Mouse (Mus musculus): ENCODE data around the gene Btbd9. TPM values are rescaled to one million over a fixed set of nuclear protein-coding genes. Genes with fewer than 3 reads are reported as not detected.

The Btbd9 gene
- polyA plus RNA-seq, 1 experiment from 2014 or later, result 63.4 TPM

- H3K9me3 ChIP-seq (ENCODE audit: control insufficient read depth, low read length), result no peaks in the 10 kb centered on the region
- H3K4me1 ChIP-seq (replicated peaks; ENCODE audit: control insufficient read depth, insufficient read depth, low read length), result peaks cover 8% of the 10 kb centered on the region; the same call in 1 of the 2 replicates
- H3K4me3 ChIP-seq (ENCODE audit: low read depth, low read length), result no peak overlapping the region
- H3K27me3 ChIP-seq (ENCODE audit: control insufficient read depth, insufficient read depth, low read length), result no peaks in the 10 kb centered on the region
- H3K27ac ChIP-seq (ENCODE audit: low read depth, low read length), result no peak overlapping the region
- 84% methylated on average over 10 of the region's 10 CpGs for WGBS
- no peaks in the 10 kb centered on the region for H3K36me3 ChIP-seq (ENCODE audit: control insufficient read depth, insufficient read depth, low read length)
- H3K4me2 ChIP-seq (ENCODE audit: low read depth, low read length, severe bottlenecking), result no peak overlapping the region
- DNase-seq (ENCODE audit: low spot score) (no peak), ATAC-seq (replicated peaks; ENCODE audit: low FRiP score) (no peak)
- H3K9ac ChIP-seq (ENCODE audit: low read length), result no peak overlapping the region
These were observed 331.0 kb downstream of the Btbd9 start for GRCm38 (mm10) chr17:30245308-30245706.

DNA sequence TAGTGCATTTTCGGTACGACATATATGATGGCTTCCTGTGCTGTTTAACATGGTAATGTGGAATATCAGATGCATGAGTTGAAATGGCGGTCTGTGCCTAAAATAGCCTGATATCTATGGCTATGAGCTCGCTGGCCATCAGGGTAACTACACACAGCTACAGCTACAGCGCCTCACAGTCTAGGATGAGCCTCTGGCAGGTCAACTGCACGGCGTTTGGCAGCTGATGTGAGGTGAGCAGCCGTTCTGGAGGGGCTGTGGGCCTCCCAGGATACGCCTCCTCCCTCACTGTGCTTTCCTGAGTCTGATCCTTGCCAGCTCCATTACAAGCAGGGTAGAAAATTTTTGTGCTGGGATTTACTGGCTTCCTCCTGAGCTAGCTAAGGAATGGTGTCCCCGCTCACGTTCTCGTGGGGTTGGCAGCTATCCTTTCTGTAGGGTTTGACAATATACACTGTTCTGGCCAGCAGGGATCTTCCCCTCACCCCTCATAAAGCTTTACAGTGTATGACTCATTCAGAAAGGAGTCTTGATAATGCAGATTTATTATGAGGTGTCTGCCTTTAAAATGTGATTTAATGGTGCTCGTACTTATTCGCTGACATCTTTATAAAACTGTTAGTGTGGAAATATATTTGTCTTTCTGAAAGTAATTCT lies 331.5 kb downstream of the Btbd9 start:
- ATAC-seq (replicated peaks; ENCODE audit: low FRiP score), result no peak

DNA sequence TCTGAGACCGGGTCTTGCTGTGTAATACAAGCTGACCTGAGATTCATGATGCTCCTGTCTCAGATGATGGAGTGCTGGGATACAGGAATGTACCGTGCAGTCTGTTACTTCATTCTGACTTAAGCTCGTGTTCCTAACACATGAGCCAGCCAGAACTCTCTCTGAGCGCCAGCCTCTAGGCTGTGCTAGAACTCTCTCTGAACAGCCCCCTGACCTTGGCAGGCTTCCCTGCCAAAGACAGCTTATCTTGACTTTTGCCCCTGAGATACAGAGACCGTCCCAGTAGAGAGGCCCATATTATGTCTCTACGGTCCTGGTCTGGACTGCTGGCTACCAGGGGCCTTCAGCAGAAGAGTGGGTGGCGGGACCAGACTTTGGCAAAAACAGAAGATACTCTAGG lies 332.7 kb downstream of the Btbd9 start:
- no peak overlapping the region for H3K9ac ChIP-seq (ENCODE audit: low read length)
- no peaks in the 10 kb centered on the region for H3K27me3 ChIP-seq (ENCODE audit: control insufficient read depth, insufficient read depth, low read length)
- 90% methylated on average over 7 of the region's 7 CpGs for WGBS
- H3K4me3 ChIP-seq (ENCODE audit: low read depth, low read length), result no peak overlapping the region
- DNase-seq (ENCODE audit: low spot score) (no peak), ATAC-seq (replicated peaks; ENCODE audit: low FRiP score) (no peak)
- no peaks in the 10 kb centered on the region for H3K9me3 ChIP-seq (ENCODE audit: control insufficient read depth, low read length)
- H3K4me2 ChIP-seq (ENCODE audit: low read depth, low read length, severe bottlenecking), result no peak overlapping the region
- H3K4me1 ChIP-seq (replicated peaks; ENCODE audit: control insufficient read depth, insufficient read depth, low read length), result peaks cover 8% of the 10 kb centered on the region; the same call in 1 of the 2 replicates
- no peaks in the 10 kb centered on the region for H3K36me3 ChIP-seq (ENCODE audit: control insufficient read depth, insufficient read depth, low read length)
- H3K27ac ChIP-seq (ENCODE audit: low read depth, low read length), result no peak overlapping the region

More for the DNA sequence above, 331.5 kb downstream of the Btbd9 start:
- H3K4me1 ChIP-seq (replicated peaks; ENCODE audit: control insufficient read depth, insufficient read depth, low read length), result peaks cover 8% of the 10 kb centered on the region; the same call in 1 of the 2 replicates
- H3K9me3 ChIP-seq (ENCODE audit: control insufficient read depth, low read length), result no peaks in the 10 kb centered on the region
- no peak for DNase-seq (ENCODE audit: low spot score)
- H3K4me2 ChIP-seq (ENCODE audit: low read depth, low read length, severe bottlenecking), result no peak overlapping the region
- no peak overlapping the region for H3K27ac ChIP-seq (ENCODE audit: low read depth, low read length)
- 78% methylated on average over 14 of the region's 14 CpGs for WGBS
- H3K27me3 ChIP-seq (ENCODE audit: control insufficient read depth, insufficient read depth, low read length), result no peaks in the 10 kb centered on the region
- H3K9ac ChIP-seq (ENCODE audit: low read length), result no peak overlapping the region
- no peaks in the 10 kb centered on the region for H3K36me3 ChIP-seq (ENCODE audit: control insufficient read depth, insufficient read depth, low read length)
- no peak overlapping the region for H3K4me3 ChIP-seq (ENCODE audit: low read depth, low read length)

- H3K4me3 ChIP-seq (ENCODE audit: low read depth, low read length), result no peak overlapping the region
- ATAC-seq (replicated peaks; ENCODE audit: low FRiP score) (no peak), DNase-seq (ENCODE audit: low spot score) (no peak)
- no peak overlapping the region for H3K9ac ChIP-seq (ENCODE audit: low read length)
- H3K9me3 ChIP-seq (ENCODE audit: control insufficient read depth, low read length), result no peaks in the 10 kb centered on the region
- H3K27me3 ChIP-seq (ENCODE audit: control insufficient read depth, insufficient read depth, low read length), result no peaks in the 10 kb centered on the region
- 96% methylated on average over 4 of the region's 4 CpGs for WGBS
- H3K4me1 ChIP-seq (replicated peaks; ENCODE audit: control insufficient read depth, insufficient read depth, low read length), result peaks cover 8% of the 10 kb centered on the region; the same call in 1 of the 2 replicates
- H3K27ac ChIP-seq (ENCODE audit: low read depth, low read length), result no peak overlapping the region
- no peak overlapping the region for H3K4me2 ChIP-seq (ENCODE audit: low read depth, low read length, severe bottlenecking)
- H3K36me3 ChIP-seq (ENCODE audit: control insufficient read depth, insufficient read depth, low read length), result no peaks in the 10 kb centered on the region
These were observed 333.6 kb downstream of the Btbd9 start for GRCm38 (mm10) chr17:30242647-30243046.

DNA sequence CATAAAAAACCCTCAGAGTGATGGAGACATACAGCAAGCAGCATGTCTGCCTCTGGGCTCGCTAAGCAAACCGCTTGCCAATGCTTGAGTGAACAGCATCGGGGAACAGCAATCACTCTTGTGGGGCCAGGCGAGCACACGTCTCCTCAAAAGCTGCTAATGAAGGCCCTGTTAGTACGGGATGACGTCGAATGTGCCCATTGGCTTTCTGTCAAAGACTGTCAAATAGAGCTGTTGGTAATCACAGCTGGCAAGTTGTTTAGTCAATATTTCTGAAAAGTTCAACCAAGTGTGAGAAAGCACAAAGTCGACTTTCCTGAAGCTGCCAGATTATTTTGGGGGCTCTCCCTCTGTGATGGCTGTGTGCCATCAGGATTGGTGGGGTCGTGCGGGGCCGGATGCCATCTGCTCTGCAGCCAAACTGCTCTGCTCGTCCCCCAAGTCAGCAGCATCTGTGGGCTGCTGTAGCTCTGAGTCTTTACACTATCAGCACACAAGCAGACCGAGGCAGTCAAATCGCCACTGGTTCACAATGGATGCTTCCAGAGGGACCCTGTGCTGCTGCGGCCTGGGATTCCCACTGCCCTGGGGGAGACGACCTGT lies 334.5 kb downstream of the Btbd9 start:
- DNase-seq (ENCODE audit: low spot score) (no peak), ATAC-seq (replicated peaks; ENCODE audit: low FRiP score) (no peak)
- H3K9me3 ChIP-seq (ENCODE audit: control insufficient read depth, low read length), result no peaks in the 10 kb centered on the region
- H3K4me2 ChIP-seq (ENCODE audit: low read depth, low read length, severe bottlenecking), result no peak overlapping the region
- no peak overlapping the region for H3K9ac ChIP-seq (ENCODE audit: low read length)
- H3K27me3 ChIP-seq (ENCODE audit: control insufficient read depth, insufficient read depth, low read length), result no peaks in the 10 kb centered on the region
- no peaks in the 10 kb centered on the region for H3K36me3 ChIP-seq (ENCODE audit: control insufficient read depth, insufficient read depth, low read length)
- no peak overlapping the region for H3K27ac ChIP-seq (ENCODE audit: low read depth, low read length)
- H3K4me3 ChIP-seq (ENCODE audit: low read depth, low read length), result no peak overlapping the region
- H3K4me1 ChIP-seq (replicated peaks; ENCODE audit: control insufficient read depth, insufficient read depth, low read length), result peaks cover 8% of the 10 kb centered on the region; the same call in 1 of the 2 replicates
- 65% methylated on average over 17 of the region's 17 CpGs for WGBS

GRCm38 (mm10) chr17:30241061-30241460 lies 335.2 kb downstream of the Btbd9 start:
- 83% methylated on average over 6 of the region's 6 CpGs for WGBS
- Histone ChIP-seq H3K9me3 (ENCODE audit: control insufficient read depth, low read length) (no peaks in the 10 kb centered on the region), H3K27ac (ENCODE audit: low read depth, low read length) (no peak overlapping the region), H3K4me1 (replicated peaks; ENCODE audit: control insufficient read depth, insufficient read depth, low read length) (peaks cover 8% of the 10 kb centered on the region; the same call in 1 of the 2 replicates), H3K4me3 (ENCODE audit: low read depth, low read length) (no peak overlapping the region), H3K27me3 (ENCODE audit: control insufficient read depth, insufficient read depth, low read length) (no peaks in the 10 kb centered on the region), H3K9ac (ENCODE audit: low read length) (no peak overlapping the region), H3K4me2 (ENCODE audit: low read depth, low read length, severe bottlenecking) (no peak overlapping the region), H3K36me3 (ENCODE audit: control insufficient read depth, insufficient read depth, low read length) (no peaks in the 10 kb centered on the region)
- ATAC-seq (replicated peaks; ENCODE audit: low FRiP score), result no peak
- DNase-seq (ENCODE audit: low spot score), result no peak

- H3K9ac ChIP-seq (ENCODE audit: low read length), result no peak overlapping the region
- H3K27me3 ChIP-seq (ENCODE audit: control insufficient read depth, insufficient read depth, low read length), result no peaks in the 10 kb centered on the region
- DNase-seq (ENCODE audit: low spot score) (no peak), ATAC-seq (replicated peaks; ENCODE audit: low FRiP score) (no peak)
- H3K4me3 ChIP-seq (ENCODE audit: low read depth, low read length), result no peak overlapping the region
- no peak overlapping the region for H3K4me2 ChIP-seq (ENCODE audit: low read depth, low read length, severe bottlenecking)
- peaks cover 8% of the 10 kb centered on the region; the same call in 1 of the 2 replicates for H3K4me1 ChIP-seq (replicated peaks; ENCODE audit: control insufficient read depth, insufficient read depth, low read length)
- no peaks in the 10 kb centered on the region for H3K36me3 ChIP-seq (ENCODE audit: control insufficient read depth, insufficient read depth, low read length)
- 85% methylated on average over 4 of the region's 4 CpGs for WGBS
- H3K9me3 ChIP-seq (ENCODE audit: control insufficient read depth, low read length), result no peaks in the 10 kb centered on the region
- H3K27ac ChIP-seq (ENCODE audit: low read depth, low read length), result no peak overlapping the region
These were observed 335.6 kb downstream of the Btbd9 start for GRCm38 (mm10) chr17:30240659-30241058.

DNA sequence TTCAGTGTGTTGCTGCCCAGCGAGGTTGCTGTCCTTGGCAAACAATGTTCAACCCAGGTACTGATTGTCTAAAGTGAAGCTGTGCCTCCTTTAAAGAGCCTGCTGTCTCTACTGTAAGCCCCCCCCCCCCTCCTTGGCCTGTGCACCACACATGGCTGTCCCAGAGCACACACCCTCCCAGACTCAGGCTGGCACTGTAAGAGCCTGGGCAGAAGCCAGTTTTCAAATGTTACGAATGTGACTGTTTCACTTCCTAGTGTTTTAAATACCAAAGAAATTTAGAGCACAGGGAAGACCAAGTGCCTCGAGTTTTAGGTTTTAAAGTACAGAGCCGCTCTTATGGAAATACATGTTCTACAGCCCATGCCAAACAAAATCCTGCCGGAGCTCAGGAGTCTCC lies 336.8 kb downstream of the Btbd9 start:
- WGBS, result 88% methylated on average over 5 of the region's 5 CpGs

DNA sequence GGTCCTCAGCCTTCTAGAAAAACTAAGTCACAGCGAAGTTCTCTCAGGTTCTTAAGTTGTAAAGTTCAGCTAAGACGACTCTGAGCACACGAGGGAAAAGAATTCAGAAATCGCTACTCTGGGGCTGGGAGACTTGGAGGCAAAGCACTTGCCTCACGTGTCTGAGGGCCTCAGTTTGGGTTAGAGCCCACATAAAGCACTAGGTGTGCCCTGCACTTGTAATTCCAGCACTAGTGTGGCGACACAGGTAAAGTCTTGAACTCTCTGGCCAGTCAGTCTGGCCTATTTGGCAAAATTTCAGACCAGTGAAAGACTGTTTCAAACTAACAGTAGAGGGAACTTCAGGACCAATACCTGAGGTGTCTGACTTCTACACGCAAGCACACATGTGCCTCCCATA lies 338.7 kb downstream of the Btbd9 start:
- H3K4me3 ChIP-seq (ENCODE audit: low read depth, low read length), result no peak overlapping the region
- no peak overlapping the region for H3K4me2 ChIP-seq (ENCODE audit: low read depth, low read length, severe bottlenecking)
- H3K27me3 ChIP-seq (ENCODE audit: control insufficient read depth, insufficient read depth, low read length), result no peaks in the 10 kb centered on the region
- no peaks in the 10 kb centered on the region for H3K9me3 ChIP-seq (ENCODE audit: control insufficient read depth, low read length)
- DNase-seq (ENCODE audit: low spot score), result no peak
- 88% methylated on average over 7 of the region's 7 CpGs for WGBS
- no peak overlapping the region for H3K9ac ChIP-seq (ENCODE audit: low read length)
- no peak for ATAC-seq (replicated peaks; ENCODE audit: low FRiP score)
- H3K4me1 ChIP-seq (replicated peaks; ENCODE audit: control insufficient read depth, insufficient read depth, low read length), result no peaks in the 10 kb centered on the region; the same call in 1 of the 2 replicates
- no peaks in the 10 kb centered on the region for H3K36me3 ChIP-seq (ENCODE audit: control insufficient read depth, insufficient read depth, low read length)
- H3K27ac ChIP-seq (ENCODE audit: low read depth, low read length), result no peak overlapping the region

More for the DNA sequence above, 336.8 kb downstream of the Btbd9 start:
- no peak overlapping the region for H3K4me3 ChIP-seq (ENCODE audit: low read depth, low read length)
- H3K9me3 ChIP-seq (ENCODE audit: control insufficient read depth, low read length), result no peaks in the 10 kb centered on the region
- H3K4me2 ChIP-seq (ENCODE audit: low read depth, low read length, severe bottlenecking), result no peak overlapping the region
- no peak for ATAC-seq (replicated peaks; ENCODE audit: low FRiP score)
- no peak for DNase-seq (ENCODE audit: low spot score)
- H3K36me3 ChIP-seq (ENCODE audit: control insufficient read depth, insufficient read depth, low read length), result no peaks in the 10 kb centered on the region
- no peak overlapping the region for H3K9ac ChIP-seq (ENCODE audit: low read length)
- no peak overlapping the region for H3K27ac ChIP-seq (ENCODE audit: low read depth, low read length)
- no peaks in the 10 kb centered on the region for H3K27me3 ChIP-seq (ENCODE audit: control insufficient read depth, insufficient read depth, low read length)
- H3K4me1 ChIP-seq (replicated peaks; ENCODE audit: control insufficient read depth, insufficient read depth, low read length), result peaks cover under 1% of the 10 kb centered on the region; the same call in 1 of the 2 replicates

All from forebrain, embryonic 11.5 days (tissue).